In genomic region chr4:109043294-109043693, GRCm38 (mm10) we compare ENCODE assay signal across 32 mouse cellular contexts.
"Had no signal": no experiment of that assay in that cellular context is flagged by ENCODE, and none has a peak within 500 bp of the region (broad histone marks: within the 10 kb centered on the region; RNA-seq: fewer than 3 reads in every experiment).

No protein-coding gene starts in this region.

- H3K9ac ChIP-seq: heart, embryonic 12.5 days; heart, embryonic 15.5 days; hindbrain, embryonic 12.5 days; hindbrain, embryonic 13.5 days; hindbrain, embryonic 14.5 days; hindbrain, embryonic 15.5 days; intestine, embryonic 15.5 days; kidney, embryonic 15.5 days had no signal

- H3K27me3 ChIP-seq: heart, embryonic 12.5 days; heart, embryonic 15.5 days; hindbrain, embryonic 12.5 days; hindbrain, embryonic 13.5 days; hindbrain, embryonic 15.5 days; intestine, embryonic 15.5 days; kidney, embryonic 15.5 days had no signal

- H3K9me3 ChIP-seq: heart, embryonic 12.5 days; heart, embryonic 15.5 days; hindbrain, embryonic 10.5 days; hindbrain, embryonic 12.5 days; hindbrain, embryonic 13.5 days; hindbrain, embryonic 15.5 days; intestine, embryonic 15.5 days; kidney, embryonic 15.5 days had no signal

- H3K4me1 ChIP-seq: hindbrain, embryonic 10.5 days; hindbrain, embryonic 12.5 days; hindbrain, embryonic 13.5 days; hindbrain, embryonic 15.5 days; intestine, embryonic 15.5 days; kidney, embryonic 15.5 days had no signal

- H3K27ac ChIP-seq: heart, embryonic 15.5 days; hindbrain, embryonic 10.5 days; hindbrain, embryonic 12.5 days; hindbrain, embryonic 13.5 days; hindbrain, embryonic 14.5 days; hindbrain, embryonic 15.5 days; hindbrain, postnatal 0 days; intestine, embryonic 15.5 days; kidney, embryonic 15.5 days; kidney, postnatal 0 days; layer of hippocampus, adult 2 months; left cerebral cortex, adult 2 months had no signal

- H3K4me3 ChIP-seq: heart, embryonic 12.5 days; heart, embryonic 15.5 days; hindbrain, embryonic 10.5 days; hindbrain, embryonic 12.5 days; hindbrain, embryonic 13.5 days; hindbrain, embryonic 15.5 days; intestine, embryonic 15.5 days; kidney, embryonic 15.5 days; layer of hippocampus, adult 2 months; left cerebral cortex, adult 2 months had no signal

- H3K4me2 ChIP-seq: heart, embryonic 12.5 days; heart, embryonic 15.5 days; hindbrain, embryonic 12.5 days; hindbrain, embryonic 13.5 days; hindbrain, embryonic 14.5 days; hindbrain, embryonic 15.5 days; intestine, embryonic 15.5 days; kidney, embryonic 15.5 days had no signal

- DNase-seq: heart, postnatal 10 days; heart, postnatal 14 days; heart, postnatal 4 days; kidney, adult 11 months; kidney, adult 18-20 months; kidney, adult 2 months; kidney, adult 8-10 months; kidney, adult 9 months; kidney, postnatal 10 days; kidney, postnatal 14 days; kidney, postnatal 25 days; kidney, postnatal 36 days; kidney, postnatal 4 days; layer of hippocampus, adult 9-11 months; layer of hippocampus, postnatal 36 days had no signal

- ATAC-seq: hindbrain, embryonic 16.5 days; hindbrain, postnatal 0 days; inflammation-experienced regulatory T-cells, adult 6 months; intestine, embryonic 15.5 days; intestine, embryonic 16.5 days; intestine, postnatal 0 days had no signal
